Mouse (Mus musculus) limb, embryonic 11.5 days (tissue): Measurements from ENCODE around the gene Tpd52l2. TPM values are rescaled to one million over a fixed set of nuclear protein-coding genes. Genes with fewer than 3 reads are reported as not detected.

Source experiments
- ATAC-seq: fragments of 200-750 bp; cut with Nextera tagmentation; 2 replicates; pipeline ENCODE4 v1.8.0; 2017; ENCODE audit warnings: low read depth; ENCODE audit not compliant: insufficient number of reproducible peaks, low FRiP score, low TSS enrichment
- DNase-seq: peaks from one replicate; pipeline ENCODE4 v3.0.0-alpha.2; 2015; ENCODE audit warnings: low spot score
- H3K27ac ChIP-seq: fragments of 300-500 bp; sonication (generic); replicated peaks from 2 replicates; pipeline ENCODE4 v1.5.1; 2014; ENCODE audit warnings: low read depth, mild to moderate bottlenecking, low read length
- H3K27me3 ChIP-seq: fragments of 300-500 bp; sonication (generic); 2 replicates; pipeline ENCODE4 v1.6.1; 2014; ENCODE audit warnings: mild to moderate bottlenecking, low read length, mixed read lengths; ENCODE audit not compliant: control insufficient read depth, insufficient read depth
- H3K36me3 ChIP-seq: fragments of 300-500 bp; sonication (generic); 2 replicates; pipeline ENCODE4 v1.6.1; 2014; ENCODE audit warnings: mild to moderate bottlenecking, low read length, moderate library complexity, mixed read lengths; ENCODE audit not compliant: control insufficient read depth, insufficient read depth
- H3K4me1 ChIP-seq: fragments of 300-500 bp; sonication (generic); 2 replicates; pipeline ENCODE4 v1.6.1; 2014; ENCODE audit warnings: low read length, mixed read lengths; ENCODE audit not compliant: control insufficient read depth, insufficient read depth
- H3K4me2 ChIP-seq: fragments of 300-500 bp; sonication (generic); 2 replicates; pipeline ENCODE4 v1.6.1; 2014; ENCODE audit warnings: low read depth, mild to moderate bottlenecking, moderate library complexity; ENCODE audit not compliant: severe bottlenecking
- H3K4me3 ChIP-seq: fragments of 300-500 bp; sonication (generic); 2 replicates; pipeline ENCODE4 v1.5.1; 2014; ENCODE audit warnings: low read depth, low read length
- H3K9ac ChIP-seq: fragments of 300-500 bp; sonication (generic); 2 replicates; pipeline ENCODE4 v1.6.1; 2014; ENCODE audit warnings: mild to moderate bottlenecking, low read length
- H3K9me3 ChIP-seq: fragments of 300-500 bp; sonication (generic); 2 replicates; pipeline ENCODE4 v1.6.1; 2016; ENCODE audit warnings: low read length; ENCODE audit not compliant: control insufficient read depth
- WGBS: fragments of 180-500 bp; shearing (Covaris S2); extraction: QIAGEN DNeasy Blood & Tissue Kit; methylation state at CpG from one replicate; pipeline ENCODE4 v1.1.7; 2014; 5-methylcytosine and 5-hydroxymethylcytosine counted together
- polyA plus RNA-seq: library from polyadenylated mRNA; unstranded; fragments of >200 nt; fragmentation: Nextera tagmentation; extraction: Ambion mirVana; gene quantifications from 2 replicates; pipeline ENCODE4 v1.2.1, GENCODE M21; 2014

Tpd52l2 gene
- polyA plus RNA-seq, 1 experiment from 2014 or later: 165 TPM

GRCm38 (mm10) chr2:181519201-181519600 is 22.3 kb downstream of the Tpd52l2 start:
- Histone ChIP-seq H3K27me3 (no peaks in the 10 kb centered on the region), H3K36me3 (peaks cover 10% of the 10 kb centered on the region; the same call in 1 of the 2 replicates), H3K9me3 (no peaks in the 10 kb centered on the region), H3K9ac (peak overlapping the region; percentile 38; the same call in 1 of the 2 replicates), H3K27ac (peak overlapping the region; percentile 87), H3K4me2 (peak overlapping the region; percentile 59), H3K4me3 (peak overlapping the region; percentile 67), H3K4me1 (peaks cover 6% of the 10 kb centered on the region; the same call in 1 of the 2 replicates)
- no peak for ATAC-seq
- DNase-seq: no peak
- WGBS: 83% methylated on average over 3 of the region's 3 CpGs

DNA sequence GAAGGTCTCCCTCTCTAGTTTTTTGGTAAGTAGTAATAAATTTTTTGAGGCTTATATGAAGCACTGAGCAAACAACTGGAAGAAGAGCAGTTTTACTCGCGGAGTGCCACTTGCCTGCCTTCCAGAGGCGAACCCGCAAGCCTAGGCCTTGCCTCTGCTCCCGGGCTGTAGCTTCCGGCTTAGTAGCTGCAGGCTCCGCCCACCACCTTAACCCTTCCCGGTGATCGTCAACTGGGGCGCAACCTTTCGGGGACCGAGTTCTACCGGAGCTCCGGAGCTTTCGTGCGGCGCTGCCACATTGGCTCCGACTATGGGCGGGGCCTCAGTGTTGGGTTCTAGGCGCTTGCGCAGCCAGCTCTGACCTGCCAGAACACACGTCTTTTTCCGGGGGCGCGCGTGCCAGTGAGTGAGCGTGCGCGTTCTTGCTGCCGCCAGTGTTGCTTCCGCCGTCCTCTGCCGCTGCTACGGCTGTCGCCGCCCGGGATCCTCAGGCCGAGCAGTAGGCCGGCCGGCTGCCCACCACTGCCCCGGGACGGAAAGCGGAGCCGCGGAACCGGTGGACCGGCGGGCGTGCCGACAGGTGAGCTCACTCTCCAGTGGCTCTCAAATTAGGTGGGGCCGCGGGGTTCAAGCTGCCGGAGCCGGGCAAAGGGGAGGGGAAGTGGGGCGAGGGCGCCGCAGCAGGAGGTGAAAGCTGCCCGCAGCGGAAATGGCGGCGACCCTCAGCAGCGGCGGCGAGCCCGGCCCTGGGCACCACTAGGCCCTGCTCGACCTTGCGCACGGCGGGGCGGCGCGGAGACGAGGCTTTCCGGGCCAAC is 23.4 kb downstream of the Tpd52l2 start, which contains the start of gene Dnajc5:
TSS of gene Dnajc5 (plus strand) at position 368 of the 818 bp plus-strand sequence.
- peak; percentile 97 for DNase-seq
- Histone ChIP-seq H3K27ac (peak within 1 kb of the TSS; percentile 87), H3K4me1 (peaks cover 6% of the 10 kb centered on the region; the same call in 1 of the 2 replicates), H3K36me3 (peaks cover 5% of the 10 kb centered on the region; the same call in 1 of the 2 replicates), H3K27me3 (no peaks in the 10 kb centered on the region), H3K9me3 (no peaks in the 10 kb centered on the region), H3K9ac (peak within 1 kb of the TSS; percentile 83), H3K4me2 (peak within 1 kb of the TSS; percentile 59), H3K4me3 (peak within 1 kb of the TSS; percentile 67)
- ATAC-seq: peak; percentile 96
- WGBS: under 1% methylated on average over 74 of the region's 74 CpGs

- Histone ChIP-seq H3K36me3 (peaks cover 5% of the 10 kb centered on the region; the same call in 1 of the 2 replicates), H3K4me3 (peak overlapping the region; percentile 67), H3K4me2 (peak overlapping the region; percentile 59), H3K9ac (peak overlapping the region; percentile 83), H3K4me1 (peaks cover 6% of the 10 kb centered on the region; the same call in 1 of the 2 replicates), H3K27ac (peak overlapping the region; percentile 87), H3K27me3 (no peaks in the 10 kb centered on the region), H3K9me3 (no peaks in the 10 kb centered on the region)
- no peak for ATAC-seq
- WGBS: under 1% methylated on average over 17 of the region's 17 CpGs
- no peak for DNase-seq
Measured at GRCm38 (mm10) chr2:181520936-181521227, 23.9 kb downstream of the Tpd52l2 start.

GRCm38 (mm10) chr2:181521491-181521890 is 24.5 kb downstream of the Tpd52l2 start:
- no peak for DNase-seq
- no peaks in the 10 kb centered on the region for H3K27me3 ChIP-seq
- WGBS: 59% methylated on average over 10 of the region's 10 CpGs
- no peaks in the 10 kb centered on the region for H3K9me3 ChIP-seq
- no peak overlapping the region for H3K27ac ChIP-seq
- H3K36me3 ChIP-seq: peaks cover 5% of the 10 kb centered on the region; the same call in 1 of the 2 replicates
- peaks cover 6% of the 10 kb centered on the region; the same call in 1 of the 2 replicates for H3K4me1 ChIP-seq
- ATAC-seq: no peak
- peak overlapping the region; percentile 59 for H3K4me2 ChIP-seq
- peak overlapping the region; percentile 67 for H3K4me3 ChIP-seq
- peak overlapping the region; percentile 41; the same call in 1 of the 2 replicates for H3K9ac ChIP-seq

- DNase-seq (peak; percentile 24), ATAC-seq (no peak)
- no peak overlapping the region for H3K9ac ChIP-seq
- H3K27ac ChIP-seq: no peak overlapping the region
- H3K36me3 ChIP-seq: no peaks in the 10 kb centered on the region
- 65% methylated on average over 5 of the region's 5 CpGs for WGBS
- no peak overlapping the region for H3K4me2 ChIP-seq
- H3K9me3 ChIP-seq: no peaks in the 10 kb centered on the region
- H3K27me3 ChIP-seq: no peaks in the 10 kb centered on the region
- H3K4me1 ChIP-seq: peaks cover 6% of the 10 kb centered on the region; the same call in 1 of the 2 replicates
- H3K4me3 ChIP-seq: no peak overlapping the region
Measured at GRCm38 (mm10) chr2:181522811-181523210, 25.9 kb downstream of the Tpd52l2 start.

DNA sequence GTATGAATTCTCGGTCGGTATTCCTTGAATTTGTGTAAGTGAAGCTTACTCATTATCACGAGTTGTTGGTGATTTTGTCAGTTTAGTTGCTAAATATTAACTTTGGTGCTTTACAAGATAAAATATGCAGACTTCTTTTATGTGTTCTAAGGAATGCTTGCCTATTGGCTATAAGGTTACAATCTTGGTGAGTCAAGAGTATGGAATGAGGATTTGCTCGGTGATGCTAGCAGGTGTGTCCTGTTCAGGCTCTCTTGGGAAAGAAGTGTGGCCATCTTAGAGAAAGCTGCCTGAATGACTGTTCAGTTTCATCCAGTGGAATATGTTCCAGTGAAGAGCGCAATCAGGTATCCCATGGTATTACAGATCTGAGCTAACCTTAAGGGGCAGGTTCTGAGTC is 28.6 kb downstream of the Tpd52l2 start:
- peaks cover 5% of the 10 kb centered on the region; the same call in 1 of the 2 replicates for H3K36me3 ChIP-seq
- no peak overlapping the region for H3K27ac ChIP-seq
- H3K9me3 ChIP-seq: no peaks in the 10 kb centered on the region
- DNase-seq (no peak), ATAC-seq (no peak)
- no peaks in the 10 kb centered on the region for H3K27me3 ChIP-seq
- no peak overlapping the region for H3K9ac ChIP-seq
- peaks cover 6% of the 10 kb centered on the region; the same call in 1 of the 2 replicates for H3K4me1 ChIP-seq
- 91% methylated on average over 5 of the region's 5 CpGs for WGBS
- H3K4me3 ChIP-seq: no peak overlapping the region
- H3K4me2 ChIP-seq: no peak overlapping the region

DNA sequence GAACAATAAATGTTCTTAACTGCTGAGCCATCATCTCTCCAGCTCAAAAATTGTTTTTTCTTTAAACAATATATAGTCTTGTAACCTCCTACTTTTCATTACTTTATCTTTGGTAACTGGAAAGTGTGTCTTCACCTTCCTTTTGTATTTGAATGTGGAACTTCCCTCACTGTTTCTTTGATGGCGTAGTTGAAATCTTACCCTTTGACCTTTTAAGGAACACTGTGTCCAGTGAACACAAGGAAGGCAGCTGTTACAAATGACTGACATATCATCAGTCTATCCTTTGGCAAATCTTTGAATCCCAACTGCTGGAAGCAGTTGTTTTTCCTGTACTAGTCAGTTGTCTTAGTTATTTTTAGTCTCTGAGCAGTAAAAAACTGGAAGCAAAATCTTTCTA is 32.1 kb downstream of the Tpd52l2 start:
- Histone ChIP-seq H3K4me3 (no peak overlapping the region), H3K4me2 (no peak overlapping the region), H3K9ac (no peak overlapping the region), H3K4me1 (no peaks in the 10 kb centered on the region), H3K27me3 (no peaks in the 10 kb centered on the region), H3K9me3 (no peaks in the 10 kb centered on the region), H3K36me3 (peaks cover 6% of the 10 kb centered on the region; the same call in 1 of the 2 replicates), H3K27ac (no peak overlapping the region)
- no peak for DNase-seq
- 89% methylated on average over 1 of the region's 1 CpGs for WGBS
- ATAC-seq: no peak

DNA sequence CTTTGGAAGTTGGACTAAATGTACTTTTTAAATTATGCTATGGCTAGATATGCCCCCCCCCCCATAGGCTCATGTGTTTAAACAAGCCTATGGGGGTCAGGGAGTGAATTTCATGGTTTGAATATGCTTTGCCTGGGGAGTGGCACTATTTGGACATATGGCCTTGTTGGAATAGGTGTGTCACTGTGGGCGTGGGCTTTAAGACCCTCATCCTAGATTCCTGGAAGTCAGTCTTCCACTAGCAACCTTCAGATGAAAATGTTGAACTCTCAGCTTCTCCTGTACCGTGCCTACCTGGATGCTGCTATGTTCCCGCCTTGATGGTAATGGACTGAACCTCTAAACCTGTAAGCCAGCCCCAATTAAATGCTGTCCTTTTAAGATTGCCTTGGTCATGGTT is 35.6 kb downstream of the Tpd52l2 start:
- H3K27ac ChIP-seq: no peak overlapping the region
- no peak overlapping the region for H3K9ac ChIP-seq
- 95% methylated on average over 3 of the region's 3 CpGs for WGBS
- DNase-seq: no peak
- H3K4me2 ChIP-seq: no peak overlapping the region
- H3K4me1 ChIP-seq: no peaks in the 10 kb centered on the region
- no peaks in the 10 kb centered on the region for H3K27me3 ChIP-seq
- peaks cover 6% of the 10 kb centered on the region; the same call in 1 of the 2 replicates for H3K36me3 ChIP-seq
- H3K4me3 ChIP-seq: no peak overlapping the region
- no peaks in the 10 kb centered on the region for H3K9me3 ChIP-seq
- ATAC-seq: no peak
